Mouse (Mus musculus) CH12.LX (cell line): ENCODE data around the gene Fam168a.

Experiments
- CTCF ChIP-seq, 2 experiments: IDR thresholded peaks in 1 of 2; conservative IDR thresholded peaks in 1 of 2; 2 replicates each; pipeline ENCODE4 v1.5.1; 2011 to 2012; ENCODE audit warnings: low read depth in 2 of 2, low read length in 2 of 2, improper control_type of control experiment in 1 of 2, inconsistent platforms in 1 of 2, mild to moderate bottlenecking in 1 of 2, moderate library complexity in 1 of 2
- SIN3A ChIP-seq: IDR thresholded peaks from 2 replicates; pipeline ENCODE4 v1.6.1; 2012; ENCODE audit warnings: low read length, improper control_type of control experiment, inconsistent platforms
- SMC3 ChIP-seq: IDR thresholded peaks from 2 replicates; pipeline ENCODE4 v1.6.1; 2011; ENCODE audit warnings: low read depth, low read length, improper control_type of control experiment

DNA sequence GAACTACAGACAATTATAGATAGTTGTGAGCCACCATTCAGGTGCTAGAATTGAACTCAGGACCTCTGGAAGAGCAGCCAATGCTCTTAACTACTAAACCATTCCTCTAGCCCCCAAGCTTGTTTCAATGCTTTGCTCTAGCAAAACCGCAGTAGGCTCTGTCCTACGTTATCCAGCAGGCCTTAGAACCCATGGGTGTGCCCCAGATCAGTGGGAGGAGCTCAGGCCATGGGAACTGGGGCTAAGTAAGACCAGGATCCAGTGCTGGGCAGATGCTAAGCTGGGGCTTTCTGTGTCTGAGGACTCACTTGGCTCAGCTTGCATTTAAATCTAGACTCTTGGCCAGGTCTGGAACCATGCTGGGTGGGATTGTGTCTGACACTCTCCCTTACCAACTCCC lies 161.1 kb downstream of the Fam168a start:
- no peak for TF ChIP-seq CTCF (conservative IDR thresholded peaks at IDR 0.05 in 1 of 2, IDR thresholded peaks at IDR 0.05 in 1 of 2; ENCODE audit: low read depth in 2 of 2, low read length in 2 of 2)
- TF ChIP-seq SIN3A: no peak
- no peak for TF ChIP-seq SMC3
